Mouse (Mus musculus): ENCODE results near the gene Ptpdc1. TPM values are rescaled to one million over a fixed set of nuclear protein-coding genes. Genes with fewer than 3 reads are reported as not detected.
A peak's percentile ranks its signal among the peaks of the same experiment; 100 is the strongest.

Ptpdc1 gene
- polyA plus RNA-seq, 1 experiment, result 23.1 TPM

DNA sequence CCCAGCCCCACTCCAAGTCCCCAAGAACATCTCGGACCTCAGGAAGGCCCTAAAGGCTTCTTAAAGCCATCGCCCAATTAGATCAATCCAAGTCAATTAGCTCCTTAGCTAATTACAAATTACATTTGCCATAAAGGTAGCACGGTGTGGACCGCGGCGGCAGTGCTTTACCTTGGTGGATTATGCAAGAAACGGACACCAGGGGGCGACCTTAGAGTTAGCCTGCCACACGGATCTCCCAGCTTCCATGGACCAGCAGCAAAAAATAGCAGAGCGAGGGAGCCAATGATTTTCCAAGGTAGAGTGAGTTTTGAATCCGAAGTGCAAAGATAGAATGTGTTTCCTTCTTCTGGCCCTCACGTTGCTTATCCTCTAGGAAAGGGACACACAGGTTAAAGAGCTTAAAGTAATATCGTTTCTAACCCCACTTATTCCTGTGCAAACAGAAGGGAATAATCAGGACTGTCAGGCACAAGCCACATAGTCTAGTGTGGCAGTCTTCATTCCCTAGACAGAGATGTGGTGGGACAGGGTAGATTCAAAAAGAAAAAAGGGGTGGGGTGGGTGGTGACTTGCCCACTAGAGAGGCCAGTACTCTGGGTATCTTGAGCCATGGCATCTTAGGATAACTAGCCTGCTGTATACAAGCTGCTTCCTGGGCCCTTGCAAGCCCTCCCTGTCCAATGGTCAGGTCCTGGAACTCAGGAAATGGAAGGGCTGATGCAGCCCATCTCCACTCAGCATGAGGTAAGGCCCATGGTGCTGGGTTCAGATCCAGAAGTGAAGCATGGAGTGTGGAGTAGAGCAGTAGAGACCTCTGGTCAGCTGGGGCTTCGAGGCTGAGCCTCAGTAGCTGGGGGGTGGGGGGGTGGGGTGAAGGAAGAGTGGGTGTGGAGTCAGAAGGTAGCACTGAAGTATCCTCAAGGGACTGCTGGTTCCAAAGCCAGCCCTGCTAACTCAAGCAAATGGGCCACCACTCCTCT is 28.6 kb upstream of the Ptpdc1 start:
- TF ChIP-seq CTCF (IDR thresholded peaks at IDR 0.05; ENCODE audit: borderline replicate concordance, insufficient read depth, low read depth, low read length), result peak; percentile 81
- TF ChIP-seq POLR2A (IDR thresholded peaks at IDR 0.05; ENCODE audit: borderline replicate concordance, insufficient read depth, low read length), result no peak
- peaks cover 6% of the 10 kb centered on the region; the same call in 1 of the 2 replicates for H3K27me3 ChIP-seq (ENCODE audit: control insufficient read depth, insufficient read depth, low read length)
- no peak overlapping the region for H3K4me3 ChIP-seq (replicated peaks; ENCODE audit: insufficient read depth, low read depth, low read length)
- no peak overlapping the region for H3K27ac ChIP-seq (ENCODE audit: insufficient read depth, low read length)
- peak; percentile 64 to 79 for DNase-seq
- WGBS, result 10% methylated on average over 14 of the region's 14 CpGs
- no peaks in the 10 kb centered on the region for H3K4me1 ChIP-seq (ENCODE audit: control insufficient read depth, insufficient read depth, low read length)

DNA sequence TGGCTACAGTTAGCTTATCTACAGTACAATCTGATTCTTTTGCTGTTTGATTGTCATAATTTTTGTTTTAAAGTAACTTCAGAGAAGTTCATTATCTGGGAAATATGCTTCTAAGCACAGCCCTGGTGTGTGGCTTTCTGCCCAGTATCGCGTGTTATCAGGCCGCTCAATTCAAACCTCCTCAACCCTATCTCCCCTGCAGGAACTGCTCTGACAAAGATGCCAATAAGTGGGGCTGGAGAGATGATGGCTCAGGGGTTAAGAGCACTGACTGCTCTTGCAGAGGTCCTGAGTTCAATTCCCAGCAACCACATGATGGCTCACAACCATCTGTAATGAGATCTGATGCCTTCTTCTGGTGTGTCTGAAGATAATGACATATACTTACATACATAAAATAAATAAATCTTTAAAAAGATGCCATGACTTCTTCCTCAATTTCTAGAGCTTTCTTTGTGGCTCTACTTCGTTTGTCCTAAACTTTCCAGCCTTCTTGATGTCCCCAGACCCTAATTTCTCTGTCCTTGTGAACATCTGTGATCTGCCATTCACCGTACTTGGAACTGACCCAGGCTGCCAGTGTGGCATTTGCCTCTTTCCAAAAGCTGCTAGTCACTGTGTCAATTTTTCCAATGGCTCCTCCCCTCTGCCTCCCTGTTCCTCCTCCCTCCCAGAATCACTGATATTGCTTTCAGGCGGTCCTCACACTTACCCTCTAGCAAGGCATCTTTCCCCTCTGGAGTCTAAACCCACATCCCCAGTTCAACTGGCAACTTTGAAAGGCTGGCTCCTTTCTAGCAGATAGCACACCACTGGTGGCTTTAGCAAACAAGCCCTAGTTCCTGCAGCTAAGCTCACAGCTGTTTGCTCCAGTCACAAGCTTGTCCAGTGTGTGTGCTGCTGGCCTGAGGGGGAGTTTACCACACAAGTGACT is 25.9 kb upstream of the Ptpdc1 start:
- 35% methylated on average over 6 of the region's 6 CpGs for WGBS
- Histone ChIP-seq H3K4me3 (replicated peaks; ENCODE audit: insufficient read depth, low read depth, low read length) (no peak overlapping the region), H3K27me3 (ENCODE audit: control insufficient read depth, insufficient read depth, low read length) (no peaks in the 10 kb centered on the region), H3K27ac (ENCODE audit: insufficient read depth, low read length) (no peak overlapping the region), H3K4me1 (ENCODE audit: control insufficient read depth, insufficient read depth, low read length) (no peaks in the 10 kb centered on the region)
- no peak for TF ChIP-seq POLR2A (IDR thresholded peaks at IDR 0.05; ENCODE audit: borderline replicate concordance, insufficient read depth, low read length)
- TF ChIP-seq CTCF (IDR thresholded peaks at IDR 0.05; ENCODE audit: borderline replicate concordance, insufficient read depth, low read depth, low read length), result no peak
- DNase-seq, result no peak

DNA sequence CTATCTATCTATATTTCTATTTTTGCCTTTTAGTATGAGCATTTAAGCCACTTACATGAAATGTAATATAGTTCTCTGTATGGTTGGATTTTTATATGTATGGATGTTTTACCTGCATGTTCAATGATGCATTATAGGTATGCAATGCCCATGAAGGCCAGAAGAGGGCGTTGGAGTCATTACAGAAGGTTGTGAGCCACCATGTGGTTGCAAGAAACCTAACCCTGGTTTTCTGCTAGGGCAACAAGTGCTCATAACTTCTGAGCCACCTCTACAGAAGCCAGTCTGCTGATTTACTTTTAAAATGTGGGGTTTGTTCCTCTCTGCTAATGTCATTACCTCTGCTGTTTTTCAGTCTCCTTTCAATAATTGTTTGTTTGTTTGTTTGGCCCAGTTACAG is 25.2 kb upstream of the Ptpdc1 start:
- 0% methylated on average over 1 of the region's 1 CpGs for WGBS

GRCm38 (mm10) chr13:48646696-48647095 is 21.2 kb upstream of the Ptpdc1 start:
- no peak for TF ChIP-seq CTCF (IDR thresholded peaks at IDR 0.05; ENCODE audit: borderline replicate concordance, insufficient read depth, low read depth, low read length)
- TF ChIP-seq POLR2A (IDR thresholded peaks at IDR 0.05; ENCODE audit: borderline replicate concordance, insufficient read depth, low read length), result no peak
- 93% methylated on average over 4 of the region's 4 CpGs for WGBS
- no peak for DNase-seq
- Histone ChIP-seq H3K27ac (ENCODE audit: insufficient read depth, low read length) (no peak overlapping the region), H3K4me1 (ENCODE audit: control insufficient read depth, insufficient read depth, low read length) (no peaks in the 10 kb centered on the region), H3K4me3 (replicated peaks; ENCODE audit: insufficient read depth, low read depth, low read length) (no peak overlapping the region), H3K27me3 (ENCODE audit: control insufficient read depth, insufficient read depth, low read length) (no peaks in the 10 kb centered on the region)

More for the DNA sequence above, 25.2 kb upstream of the Ptpdc1 start:
- H3K27ac ChIP-seq (ENCODE audit: insufficient read depth, low read length), result no peak overlapping the region
- H3K4me3 ChIP-seq (replicated peaks; ENCODE audit: insufficient read depth, low read depth, low read length), result no peak overlapping the region
- no peaks in the 10 kb centered on the region for H3K27me3 ChIP-seq (ENCODE audit: control insufficient read depth, insufficient read depth, low read length)
- no peak for TF ChIP-seq POLR2A (IDR thresholded peaks at IDR 0.05; ENCODE audit: borderline replicate concordance, insufficient read depth, low read length)
- peak; percentile 50; the same call in 1 of the 2 replicates for TF ChIP-seq CTCF (IDR thresholded peaks at IDR 0.05; ENCODE audit: borderline replicate concordance, insufficient read depth, low read depth, low read length)
- no peaks in the 10 kb centered on the region for H3K4me1 ChIP-seq (ENCODE audit: control insufficient read depth, insufficient read depth, low read length)
- DNase-seq, result no peak

GRCm38 (mm10) chr13:48643991-48644390 is 18.5 kb upstream of the Ptpdc1 start:
- no peaks in the 10 kb centered on the region for H3K4me1 ChIP-seq (ENCODE audit: control insufficient read depth, insufficient read depth, low read length)
- TF ChIP-seq POLR2A (IDR thresholded peaks at IDR 0.05; ENCODE audit: borderline replicate concordance, insufficient read depth, low read length) (no peak), CTCF (IDR thresholded peaks at IDR 0.05; ENCODE audit: borderline replicate concordance, insufficient read depth, low read depth, low read length) (no peak)
- H3K4me3 ChIP-seq (replicated peaks; ENCODE audit: insufficient read depth, low read depth, low read length), result no peak overlapping the region
- no peak overlapping the region for H3K27ac ChIP-seq (ENCODE audit: insufficient read depth, low read length)
- H3K27me3 ChIP-seq (ENCODE audit: control insufficient read depth, insufficient read depth, low read length), result no peaks in the 10 kb centered on the region
- no peak for DNase-seq
- 94% methylated on average over 3 of the region's 3 CpGs for WGBS

DNA sequence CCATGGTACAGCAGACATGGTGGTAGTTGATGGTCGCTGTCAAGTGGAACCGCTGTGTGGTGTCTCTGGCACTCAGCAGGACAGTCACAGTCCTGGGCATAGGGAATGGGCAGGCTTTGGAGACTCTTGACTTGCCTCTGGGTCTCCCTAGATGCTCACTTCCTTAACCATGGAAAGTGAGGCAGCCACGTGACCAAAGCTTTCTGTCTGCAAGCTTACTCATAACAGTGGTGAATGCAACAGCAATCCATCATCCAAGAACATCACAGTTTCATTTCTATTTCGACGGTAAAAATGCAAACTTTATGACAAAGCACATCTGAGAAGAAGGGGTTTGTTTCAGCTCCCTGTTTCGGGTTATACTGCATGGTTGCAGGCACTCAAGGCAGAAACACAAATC is 17.6 kb upstream of the Ptpdc1 start:
- Histone ChIP-seq H3K27ac (ENCODE audit: insufficient read depth, low read length) (no peak overlapping the region), H3K4me3 (replicated peaks; ENCODE audit: insufficient read depth, low read depth, low read length) (no peak overlapping the region), H3K4me1 (ENCODE audit: control insufficient read depth, insufficient read depth, low read length) (no peaks in the 10 kb centered on the region), H3K27me3 (ENCODE audit: control insufficient read depth, insufficient read depth, low read length) (no peaks in the 10 kb centered on the region)
- WGBS, result 85% methylated on average over 6 of the region's 6 CpGs
- no peak for DNase-seq
- no peak for TF ChIP-seq POLR2A (IDR thresholded peaks at IDR 0.05; ENCODE audit: borderline replicate concordance, insufficient read depth, low read length)
- no peak for TF ChIP-seq CTCF (IDR thresholded peaks at IDR 0.05; ENCODE audit: borderline replicate concordance, insufficient read depth, low read depth, low read length)

- peak; percentile 60 to 62 for DNase-seq
- H3K27me3 ChIP-seq (ENCODE audit: control insufficient read depth, insufficient read depth, low read length), result no peaks in the 10 kb centered on the region
- H3K4me3 ChIP-seq (replicated peaks; ENCODE audit: insufficient read depth, low read depth, low read length), result no peak overlapping the region
Observed at GRCm38 (mm10) chr13:48639570-48639969, 14.1 kb upstream of the Ptpdc1 start.

More at GRCm38 (mm10) chr13:48639570-48639969, 14.1 kb upstream of the Ptpdc1 start:
- no peak overlapping the region for H3K27ac ChIP-seq (ENCODE audit: insufficient read depth, low read length)
- TF ChIP-seq CTCF (IDR thresholded peaks at IDR 0.05; ENCODE audit: borderline replicate concordance, insufficient read depth, low read depth, low read length), result peak; percentile 72
- TF ChIP-seq POLR2A (IDR thresholded peaks at IDR 0.05; ENCODE audit: borderline replicate concordance, insufficient read depth, low read length), result no peak
- no peaks in the 10 kb centered on the region for H3K4me1 ChIP-seq (ENCODE audit: control insufficient read depth, insufficient read depth, low read length)

Measured in cerebellum, adult 2 months (tissue).